Mouse (Mus musculus) Patski (cell line): Measurements from ENCODE around the gene Gm49486. TPM values are rescaled to one million over a fixed set of nuclear protein-coding genes. Genes with fewer than 3 reads are reported as not detected.

Experiments used
- ATAC-seq: fragments of 100-300 bp; one replicate; pipeline ENCODE4 v1.8.0; 2021
- CTCF ChIA-PET: fragments of 350-600 bp; sonication (Branson Sonifier 250); formaldehyde crosslinking; loops from one replicate; lab custom pipeline; 2022; ENCODE audit warnings: inconsistent platforms; lab: Charles Lee
- POLR2A ChIA-PET: fragments of 350-600 bp; sonication (Branson Sonifier 250); formaldehyde crosslinking; loops from one replicate; lab custom pipeline; 2022; ENCODE audit warnings: antibody characterized with exemption, inconsistent platforms; lab: Charles Lee
- DNase-seq: peaks from one replicate; pipeline ENCODE4 v3.0.0-alpha.2; 2011; ENCODE audit warnings: low read depth, low spot score
- H3K27me3 ChIP-seq: fragments of 371-371 bp; one replicate; pipeline ENCODE4 v1.5.1; 2021
- CTCF ChIP-seq: fragments of 100-300 bp; IDR thresholded peaks from one replicate; pipeline ENCODE4 v1.5.1; 2021
- in situ Hi-C: fragments of 300-500 bp; cut with MboI; formaldehyde crosslinking; loops from 3 replicates; pipeline ENCODE4 v1.11.1; 2018; ENCODE audit warnings: low pct_unique_long_range_greater_than_20kb, mixed read lengths
- polyA plus RNA-seq: library from polyadenylated mRNA; unstranded; gene quantifications from one replicate; pipeline ENCODE4 v1.2.3, GENCODE M21; 2021

Gm49486 gene
- polyA plus RNA-seq, result 3.5 TPM

DNA sequence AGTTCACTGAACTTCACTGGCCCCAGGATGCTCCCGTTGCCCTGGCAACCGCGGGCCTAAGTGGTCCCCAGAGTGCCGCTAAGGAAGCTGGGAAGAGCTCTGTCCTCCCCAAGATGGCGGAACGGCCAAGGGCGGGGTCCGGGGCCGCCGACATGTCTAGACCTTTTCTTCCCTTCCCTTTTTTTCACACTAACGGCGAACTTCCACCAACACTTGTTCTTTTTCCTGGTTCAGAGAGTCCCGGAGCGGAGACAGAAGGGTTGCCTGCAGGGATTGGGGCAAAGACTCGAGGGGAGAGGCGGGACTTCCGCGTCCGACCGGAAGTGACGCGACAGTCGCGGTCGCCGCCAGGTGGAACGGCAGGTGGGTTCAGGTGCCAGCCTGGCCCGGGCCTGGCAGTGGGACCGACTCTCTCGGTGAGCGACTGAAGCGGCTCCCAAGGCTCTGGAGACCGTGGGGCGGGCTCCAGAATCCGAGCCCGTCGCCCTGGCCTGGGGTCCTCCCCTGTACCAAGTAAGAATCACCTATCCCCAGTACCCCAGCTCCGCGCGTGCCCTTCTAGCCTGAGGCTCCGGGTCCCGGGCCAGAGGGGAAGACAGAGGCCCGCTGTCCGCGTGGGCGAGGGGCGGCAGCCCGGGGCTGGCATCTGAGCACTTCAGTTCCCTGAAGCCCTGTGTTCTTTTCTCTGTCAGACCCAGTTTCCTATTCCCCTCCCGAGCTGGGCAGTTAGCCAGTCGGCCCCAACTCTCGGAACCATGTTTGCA lies at the start of gene Gm49486, which contains the start of gene Pick1:
TSS of gene Gm49486 (plus strand) at position 334 of the 764 bp plus-strand sequence.
TSS of gene Pick1 (plus strand) at position 116 of the 764 bp plus-strand sequence.
- DNase-seq (peak; percentile 39), ATAC-seq (peak; percentile 59)
- H3K27me3 ChIP-seq, result no peaks in the 10 kb centered on the region
- TF ChIP-seq CTCF, result no peak
- ChIA-PET POLR2A (no interaction called here), CTCF (interaction anchor here (1.2 kb wide), 1 partner anchor 237 kb away, joined by 3 read pairs; no protein-coding TSS in a partner anchor)
- in situ Hi-C loops, result no loop called here

DNA sequence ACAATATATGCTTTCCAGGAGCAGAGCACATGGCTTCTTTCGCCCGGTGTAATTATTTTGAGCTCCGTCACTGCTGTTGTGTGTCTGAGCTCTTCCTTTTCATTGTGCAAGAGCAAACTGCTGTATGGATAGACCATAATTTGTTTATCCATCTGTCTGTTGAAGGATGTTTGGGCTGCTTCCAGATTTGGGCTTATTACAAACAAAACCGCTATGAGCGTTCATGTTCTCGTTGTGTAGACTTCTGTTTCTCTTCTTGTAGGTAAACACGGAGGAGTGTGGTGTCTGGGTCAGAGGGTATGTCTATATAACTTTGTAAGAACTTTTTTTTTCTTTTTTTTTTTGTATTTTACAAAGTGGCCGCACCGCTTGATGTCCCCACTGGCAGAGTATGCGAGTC lies 44.0 kb upstream of the Gm49486 start:
- CTCF ChIA-PET, result no interaction called here
- in situ Hi-C loops, result no loop called here
- POLR2A ChIA-PET, result no interaction called here
- no peak for ATAC-seq
- peaks cover 11% of the 10 kb centered on the region for H3K27me3 ChIP-seq
- no peak for DNase-seq
- no peak for TF ChIP-seq CTCF

DNA sequence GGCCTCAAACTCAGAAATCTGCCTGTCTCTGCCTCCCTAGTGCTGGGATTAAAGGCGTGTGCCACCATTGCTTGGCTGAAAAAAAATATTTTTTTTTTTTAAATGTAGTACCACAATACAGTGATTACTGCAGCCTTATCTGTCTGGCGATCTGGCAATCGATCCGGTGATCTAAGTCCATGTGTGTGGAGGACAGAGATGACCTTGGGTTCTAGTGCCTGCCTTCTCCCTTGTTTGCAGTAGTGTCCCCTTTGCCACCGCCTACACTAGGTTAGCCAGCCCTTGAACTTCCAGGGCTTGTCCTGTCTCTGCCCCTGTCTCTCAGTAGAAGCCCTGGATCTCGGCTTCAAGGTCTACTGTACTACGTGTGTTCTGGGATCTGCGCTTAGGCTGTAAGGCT lies 41.4 kb upstream of the Gm49486 start:
- ATAC-seq, result no peak
- in situ Hi-C loops, result no loop called here

GRCm38 (mm10) chr15:79191426-79191825 lies 37.8 kb upstream of the Gm49486 start:
- ChIA-PET POLR2A (no interaction called here), CTCF (no interaction called here)
- H3K27me3 ChIP-seq, result no peaks in the 10 kb centered on the region
- no peak for TF ChIP-seq CTCF
- ATAC-seq (no peak), DNase-seq (no peak)
- in situ Hi-C loops, result no loop called here

More for the DNA sequence above, 41.4 kb upstream of the Gm49486 start:
- POLR2A ChIA-PET, result no interaction called here
- CTCF ChIA-PET, result no interaction called here
- DNase-seq, result no peak
- no peak for TF ChIP-seq CTCF
- H3K27me3 ChIP-seq, result peaks cover 6% of the 10 kb centered on the region

- no peak for DNase-seq
- H3K27me3 ChIP-seq, result no peaks in the 10 kb centered on the region
- in situ Hi-C loops, result no loop called here
- ChIA-PET POLR2A (no interaction called here), CTCF (no interaction called here)
- no peak for TF ChIP-seq CTCF
- no peak for ATAC-seq
These were observed 36.7 kb upstream of the Gm49486 start for GRCm38 (mm10) chr15:79192450-79192849.

- no peaks in the 10 kb centered on the region for H3K27me3 ChIP-seq
- POLR2A ChIA-PET, result no interaction called here
- DNase-seq, result no peak
- ATAC-seq, result no peak
- in situ Hi-C loops, result no loop called here
- CTCF ChIA-PET, result no interaction called here
- no peak for TF ChIP-seq CTCF
These were observed 36.0 kb upstream of the Gm49486 start for GRCm38 (mm10) chr15:79192885-79193845.

DNA sequence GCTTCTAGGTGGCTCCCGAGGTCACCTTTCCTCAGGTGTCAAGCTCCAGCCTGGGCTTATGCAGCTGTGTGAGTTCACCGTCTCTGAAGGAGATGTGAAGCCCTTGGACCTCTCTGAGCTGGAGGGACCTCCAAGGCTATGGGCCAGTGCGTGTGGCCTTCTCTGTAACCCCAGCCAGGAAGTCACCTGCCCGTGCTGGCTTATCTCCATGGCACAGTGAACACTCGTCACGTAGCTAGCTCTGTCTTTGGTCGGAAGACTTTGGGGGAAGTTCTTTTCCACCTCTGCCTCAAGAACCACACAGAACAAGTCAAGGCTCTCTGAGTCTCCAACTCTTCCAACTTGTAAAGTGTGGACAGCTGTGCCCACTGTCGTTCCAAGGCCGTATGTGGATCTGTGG lies 35.1 kb upstream of the Gm49486 start:
- in situ Hi-C loops, result no loop called here
- DNase-seq, result no peak
- no peak for TF ChIP-seq CTCF
- H3K27me3 ChIP-seq, result no peaks in the 10 kb centered on the region
- CTCF ChIA-PET, result no interaction called here
- POLR2A ChIA-PET, result no interaction called here
- no peak for ATAC-seq

- no peak for DNase-seq
- H3K27me3 ChIP-seq, result no peaks in the 10 kb centered on the region
- in situ Hi-C loops, result no loop called here
- CTCF ChIA-PET, result no interaction called here
- no peak for ATAC-seq
- no peak for TF ChIP-seq CTCF
- POLR2A ChIA-PET, result no interaction called here
These were observed 34.2 kb upstream of the Gm49486 start for GRCm38 (mm10) chr15:79194946-79195345.

GRCm38 (mm10) chr15:79195492-79195891 lies 33.7 kb upstream of the Gm49486 start:
- no peak for TF ChIP-seq CTCF
- CTCF ChIA-PET, result no interaction called here
- H3K27me3 ChIP-seq, result no peaks in the 10 kb centered on the region
- DNase-seq (no peak), ATAC-seq (no peak)
- in situ Hi-C loops, result no loop called here
- POLR2A ChIA-PET, result no interaction called here

GRCm38 (mm10) chr15:79199390-79199976 lies 29.7 kb upstream of the Gm49486 start:
- ChIA-PET CTCF (interaction anchor here (1.1 kb wide), 1 partner anchor 24 kb away, joined by 3 read pairs; no protein-coding TSS in a partner anchor), POLR2A (no interaction called here)
- in situ Hi-C loops, result no loop called here
- DNase-seq (no peak), ATAC-seq (no peak)
- peaks cover 4% of the 10 kb centered on the region for H3K27me3 ChIP-seq
- TF ChIP-seq CTCF, result no peak
